Mouse (Mus musculus) lung, postnatal 0 days (tissue): ENCODE results near the gene Irf9. TPM values are rescaled to one million over a fixed set of nuclear protein-coding genes. Genes with fewer than 3 reads are reported as not detected.
A peak's percentile ranks its signal among the peaks of the same experiment; 100 is the strongest.

Experiments used
- ATAC-seq: fragments of 200-750 bp; cut with Nextera tagmentation; 2 replicates; pipeline ENCODE4 v1.8.0; 2017; ENCODE audit warnings: moderate library complexity
- DNase-seq: peaks from one replicate; pipeline ENCODE4 v3.0.0-alpha.2; 2016; ENCODE audit warnings: low spot score
- H3K27ac ChIP-seq: fragments of 300-500 bp; sonication (generic); 2 replicates; pipeline ENCODE4 v1.5.1; 2014; ENCODE audit warnings: antibody characterized with exemption, mild to moderate bottlenecking, low read length, mixed read lengths
- H3K27me3 ChIP-seq: fragments of 300-500 bp; sonication (generic); replicated peaks from 2 replicates; pipeline ENCODE4 v1.6.1; 2014; ENCODE audit warnings: low read length, mixed read lengths; ENCODE audit not compliant: insufficient read depth
- H3K36me3 ChIP-seq: fragments of 300-500 bp; sonication (generic); 2 replicates; pipeline ENCODE4 v1.6.1; 2014; ENCODE audit warnings: low read length, mixed read lengths; ENCODE audit not compliant: insufficient read depth
- H3K4me1 ChIP-seq: fragments of 300-500 bp; sonication (generic); 2 replicates; pipeline ENCODE4 v1.6.1; 2014; ENCODE audit warnings: antibody characterized with exemption, low read depth, low read length, mixed read lengths; ENCODE audit not compliant: insufficient read depth
- H3K4me2 ChIP-seq: fragments of 300-500 bp; sonication (generic); replicated peaks from 2 replicates; pipeline ENCODE4 v1.6.1; 2014; ENCODE audit warnings: low read depth, mild to moderate bottlenecking, low read length, moderate library complexity, mixed read lengths
- H3K4me3 ChIP-seq: fragments of 300-500 bp; sonication (generic); 2 replicates; pipeline ENCODE4 v1.5.1; 2014; ENCODE audit warnings: low read depth, low read length
- H3K9ac ChIP-seq: fragments of 300-500 bp; sonication (generic); replicated peaks from 2 replicates; pipeline ENCODE4 v1.6.1; 2014; ENCODE audit warnings: low read depth, mild to moderate bottlenecking
- H3K9me3 ChIP-seq: fragments of 300-500 bp; sonication (generic); 2 replicates; pipeline ENCODE4 v1.6.1; 2016; ENCODE audit warnings: low read length, mixed read lengths
- CTCF ChIP-seq: IDR thresholded peaks from 2 replicates; pipeline ENCODE4 v1.5.1; 2016; ENCODE audit warnings: antibody characterized with exemption, mild to moderate bottlenecking
- EP300 ChIP-seq: IDR thresholded peaks from 2 replicates; pipeline ENCODE4 v1.6.1; 2016; ENCODE audit warnings: antibody characterized with exemption, mild to moderate bottlenecking, control low read depth
- WGBS: fragments of 180-500 bp; shearing (Covaris S2); extraction: QIAGEN DNeasy Blood & Tissue Kit; methylation state at CpG from one replicate; pipeline ENCODE4 v1.1.7; 2014; 5-methylcytosine and 5-hydroxymethylcytosine counted together
- polyA plus RNA-seq: library from polyadenylated mRNA; unstranded; fragments of >200 nt; fragmentation: Nextera tagmentation; extraction: Ambion mirVana; gene quantifications from 2 replicates; pipeline ENCODE4 v1.2.1, GENCODE M21; 2015

Gene Irf9
- polyA plus RNA-seq, 1 experiment from 2014 or later: 29.5 TPM

GRCm38 (mm10) chr14:55584702-55585565, 18.4 kb upstream of the Irf9 start, which contains the start of gene Emc9:
Emc9 (minus strand) TSS chr14:55585302.
- Histone ChIP-seq H3K9ac (peak within 1 kb of the TSS; percentile 43; the same call in 1 of the 2 replicates), H3K4me2 (peak within 1 kb of the TSS; percentile 81), H3K9me3 (no peaks in the 10 kb centered on the region), H3K27ac (peak within 1 kb of the TSS; percentile 47; the same call in 1 of the 2 replicates), H3K4me1 (no peaks in the 10 kb centered on the region; the same call in 1 of the 2 replicates), H3K27me3 (no peaks in the 10 kb centered on the region), H3K4me3 (peak within 1 kb of the TSS; percentile 57), H3K36me3 (peaks cover 18% of the 10 kb centered on the region; the same call in 1 of the 2 replicates)
- 5% methylated on average over 42 of the region's 43 CpGs for WGBS
- DNase-seq: peak; percentile 91
- peak; percentile 95 for ATAC-seq
- no peak for TF ChIP-seq EP300
- TF ChIP-seq CTCF: peak; percentile 7; the same call in 1 of the 2 replicates

- Histone ChIP-seq H3K9me3 (no peaks in the 10 kb centered on the region), H3K4me2 (peak overlapping the region; percentile 81), H3K27ac (peak overlapping the region; percentile 47; the same call in 1 of the 2 replicates), H3K4me1 (peaks cover 4% of the 10 kb centered on the region; the same call in 1 of the 2 replicates), H3K9ac (no peak overlapping the region), H3K4me3 (peak overlapping the region; percentile 57), H3K36me3 (peaks cover 12% of the 10 kb centered on the region; the same call in 1 of the 2 replicates), H3K27me3 (no peaks in the 10 kb centered on the region)
- DNase-seq: no peak
- 48% methylated on average over 6 of the region's 6 CpGs for WGBS
- TF ChIP-seq CTCF (no peak), EP300 (no peak)
- peak; percentile 18 for ATAC-seq
Measured at GRCm38 (mm10) chr14:55585566-55585960, 17.8 kb upstream of the Irf9 start.

GRCm38 (mm10) chr14:55586149-55586548, 17.2 kb upstream of the Irf9 start:
- no peak for ATAC-seq

GRCm38 (mm10) chr14:55589271-55589670, 14.1 kb upstream of the Irf9 start:
- DNase-seq: no peak
- Histone ChIP-seq H3K4me2 (no peak overlapping the region), H3K9ac (no peak overlapping the region), H3K36me3 (peaks cover 6% of the 10 kb centered on the region; the same call in 1 of the 2 replicates), H3K9me3 (no peaks in the 10 kb centered on the region), H3K4me1 (peaks cover 10% of the 10 kb centered on the region), H3K27me3 (no peaks in the 10 kb centered on the region), H3K27ac (no peak overlapping the region), H3K4me3 (no peak overlapping the region)
- ATAC-seq: no peak
- TF ChIP-seq EP300: no peak
- no peak for TF ChIP-seq CTCF
- 94% methylated on average over 5 of the region's 5 CpGs for WGBS

More at GRCm38 (mm10) chr14:55586149-55586548, 17.2 kb upstream of the Irf9 start:
- Histone ChIP-seq H3K27ac (no peak overlapping the region), H3K27me3 (no peaks in the 10 kb centered on the region), H3K4me3 (no peak overlapping the region), H3K4me1 (peaks cover 4% of the 10 kb centered on the region; the same call in 1 of the 2 replicates), H3K36me3 (peaks cover 9% of the 10 kb centered on the region; the same call in 1 of the 2 replicates), H3K4me2 (no peak overlapping the region), H3K9ac (no peak overlapping the region), H3K9me3 (no peaks in the 10 kb centered on the region)
- WGBS: 91% methylated on average over 2 of the region's 2 CpGs
- TF ChIP-seq CTCF: no peak
- TF ChIP-seq EP300: no peak
- DNase-seq: no peak

- no peak for ATAC-seq
- H3K36me3 ChIP-seq: peaks cover 9% of the 10 kb centered on the region; the same call in 1 of the 2 replicates
- H3K27me3 ChIP-seq: no peaks in the 10 kb centered on the region
- no peaks in the 10 kb centered on the region for H3K9me3 ChIP-seq
- WGBS: 75% methylated on average over 11 of the region's 11 CpGs
- no peak for DNase-seq
- TF ChIP-seq EP300: no peak
- TF ChIP-seq CTCF: no peak
- H3K27ac ChIP-seq: peak overlapping the region; percentile 84
- H3K9ac ChIP-seq: peak overlapping the region; percentile 63
- peaks cover 10% of the 10 kb centered on the region for H3K4me1 ChIP-seq
- peak overlapping the region; percentile 91 for H3K4me3 ChIP-seq
- peak overlapping the region; percentile 94 for H3K4me2 ChIP-seq
Measured at GRCm38 (mm10) chr14:55589771-55590448, 13.5 kb upstream of the Irf9 start.
